Mouse (Mus musculus): Measurements from ENCODE around the gene Auts2.

- TF ChIP-seq CTCF (IDR thresholded peaks at IDR 0.05) (no peak), EP300 (IDR thresholded peaks at IDR 0.05) (no peak)
These were observed 957.3 kb downstream of the Auts2 start for GRCm38 (mm10) chr5:131585684-131586331.

All from lung, postnatal 0 days (tissue).